ENCODE assay signal across 20 mouse cellular contexts in genomic region chr8:48053611-48054010, GRCm38 (mm10). TPM values are rescaled to one million over a fixed set of nuclear protein-coding genes. Genes with fewer than 3 reads are reported as not detected.
DNase-seq lines count a peak whose midpoint lies in the region; ATAC-seq lines count a peak whose summit lies in the region.
"Had no signal": no experiment of that assay in that cellular context is flagged by ENCODE, and none has a peak within 500 bp of the region (broad histone marks: within the 10 kb centered on the region; RNA-seq: fewer than 3 reads in every experiment).

No protein-coding gene starts in this region.

- WGBS in heart, embryonic 11.5 days (ENCODE audit: insufficient replicate concordance) = 82% methylated on average over 5 of the region's 5 CpGs
- 70% methylated on average over 5 of the region's 5 CpGs for WGBS in kidney, embryonic 14.5 days

- H3K4me3 ChIP-seq in heart, embryonic 11.5 days (ENCODE audit: low read depth, low read length) = no peak overlapping the region
- no peak overlapping the region for H3K4me3 ChIP-seq in kidney, embryonic 14.5 days (ENCODE audit: low read length)
- H3K4me3 ChIP-seq: forebrain, embryonic 10.5 days; forebrain, embryonic 13.5 days; heart, embryonic 13.5 days; hindbrain, embryonic 12.5 days; hindbrain, embryonic 15.5 days had no signal

- ATAC-seq in heart, embryonic 11.5 days (replicated peaks; ENCODE audit: insufficient number of reproducible peaks, low FRiP score, low TSS enrichment) = no peak
- no peak for ATAC-seq in kidney, embryonic 14.5 days (ENCODE audit: low FRiP score, low TSS enrichment)
- ATAC-seq: activated CD4-positive, CD25-positive, alpha-beta regulatory T cell, adult 4 months; forebrain, embryonic 13.5 days; forebrain, embryonic 16.5 days had no signal

- H3K36me3 ChIP-seq in heart, embryonic 11.5 days (ENCODE audit: control insufficient read depth, insufficient read depth, low read length) = no peaks in the 10 kb centered on the region
- H3K36me3 ChIP-seq in kidney, embryonic 14.5 days (ENCODE audit: control insufficient read depth, insufficient read depth, low read length) = no peaks in the 10 kb centered on the region
- H3K36me3 ChIP-seq: forebrain, embryonic 10.5 days; heart, embryonic 13.5 days; hindbrain, embryonic 12.5 days; hindbrain, embryonic 15.5 days had no signal

- no peaks in the 10 kb centered on the region for H3K27me3 ChIP-seq in heart, embryonic 11.5 days (ENCODE audit: control insufficient read depth, insufficient read depth, low read length)
- no peaks in the 10 kb centered on the region for H3K27me3 ChIP-seq in kidney, embryonic 14.5 days (ENCODE audit: control insufficient read depth, insufficient read depth, low read length)
- H3K27me3 ChIP-seq: forebrain, embryonic 13.5 days; heart, embryonic 13.5 days; hindbrain, embryonic 12.5 days; hindbrain, embryonic 15.5 days had no signal

- no peak overlapping the region for H3K9ac ChIP-seq in heart, embryonic 11.5 days (ENCODE audit: low read depth, low read length)
- no peak overlapping the region for H3K9ac ChIP-seq in kidney, embryonic 14.5 days (ENCODE audit: low read depth, low read length)
- H3K9ac ChIP-seq: forebrain, embryonic 13.5 days; heart, embryonic 13.5 days; hindbrain, embryonic 12.5 days; hindbrain, embryonic 15.5 days had no signal

- H3K4me1 ChIP-seq in heart, embryonic 11.5 days (ENCODE audit: control insufficient read depth, insufficient read depth, low read length) = no peaks in the 10 kb centered on the region
- H3K4me1 ChIP-seq in kidney, embryonic 14.5 days (ENCODE audit: control insufficient read depth, insufficient read depth, low read length) = no peaks in the 10 kb centered on the region
- H3K4me1 ChIP-seq: forebrain, embryonic 10.5 days; forebrain, embryonic 13.5 days; heart, embryonic 13.5 days; hindbrain, embryonic 12.5 days; hindbrain, embryonic 15.5 days had no signal

- H3K9me3 ChIP-seq in heart, embryonic 11.5 days (replicated peaks; ENCODE audit: control insufficient read depth, low read length) = no peaks in the 10 kb centered on the region
- no peaks in the 10 kb centered on the region for H3K9me3 ChIP-seq in kidney, embryonic 14.5 days (ENCODE audit: control insufficient read depth, low read length)
- H3K9me3 ChIP-seq: forebrain, embryonic 10.5 days; forebrain, embryonic 13.5 days; heart, embryonic 13.5 days; hindbrain, embryonic 12.5 days; hindbrain, embryonic 15.5 days had no signal

- peak; percentile 18 for DNase-seq in heart, adult 11 months
- DNase-seq in kidney, adult 18-20 months = peak; percentile 6
- peak; percentile 72 for DNase-seq in kidney, adult 9 months
- no peak for DNase-seq in kidney, postnatal 10 days
- DNase-seq: adrenal gland, adult 8-10 months; adrenal gland, postnatal 25 days; cerebellum, adult 11-12 months; cerebellum, adult 8-10 months; cerebellum, postnatal 14 days; gastrocnemius, postnatal 10 days; gastrocnemius, postnatal 36 days had no signal

- H3K27ac ChIP-seq in heart, embryonic 11.5 days (ENCODE audit: low read depth, low read length) = no peak overlapping the region
- no peak overlapping the region for H3K27ac ChIP-seq in kidney, embryonic 14.5 days (ENCODE audit: low read depth, low read length)
- H3K27ac ChIP-seq: forebrain, embryonic 10.5 days; forebrain, embryonic 13.5 days; heart, embryonic 13.5 days; hindbrain, embryonic 12.5 days; hindbrain, embryonic 15.5 days had no signal

- H3K4me2 ChIP-seq in heart, embryonic 11.5 days = no peak overlapping the region
- no peak overlapping the region for H3K4me2 ChIP-seq in kidney, embryonic 14.5 days (replicated peaks; ENCODE audit: low read depth, low read length)
- H3K4me2 ChIP-seq: forebrain, embryonic 13.5 days; heart, embryonic 13.5 days; hindbrain, embryonic 12.5 days; hindbrain, embryonic 15.5 days had no signal

RNA-seq across cellular contexts. Expression of gene Dctd, which starts 45.3 kb away (rescaled TPM):
- 43.3 and 47.0 TPM in 2 replicates for polyA plus RNA-seq in heart, embryonic 11.5 days (2014; fragmentation: Nextera tagmentation; extraction: Ambion mirVana)
- 43.1 and 46.3 TPM in 2 replicates for polyA plus RNA-seq in kidney, embryonic 14.5 days (2014; fragmentation: Nextera tagmentation; extraction: Ambion mirVana)
